In genomic region chr5:28123455-28123825, GRCm38 (mm10) we compare ENCODE assay signal across 10 mouse cellular contexts. TPM values are rescaled to one million over a fixed set of nuclear protein-coding genes. Genes with fewer than 3 reads are reported as not detected.
DNase-seq lines count a peak whose midpoint lies in the region; ATAC-seq lines count a peak whose summit lies in the region.
"Had no signal": no experiment of that assay in that cellular context is flagged by ENCODE, and none has a peak within 500 bp of the region (broad histone marks: within the 10 kb centered on the region; RNA-seq: fewer than 3 reads in every experiment).

No protein-coding gene starts in this region.

- no peaks in the 10 kb centered on the region for H3K36me3 ChIP-seq in heart, embryonic 13.5 days
- no peaks in the 10 kb centered on the region for H3K36me3 ChIP-seq in embryonic facial prominence, embryonic 13.5 days
- no peaks in the 10 kb centered on the region for H3K36me3 ChIP-seq in hindbrain, embryonic 12.5 days
- H3K36me3 ChIP-seq in midbrain, embryonic 13.5 days = no peaks in the 10 kb centered on the region

- H3K27me3 ChIP-seq in heart, embryonic 13.5 days (replicated peaks) = peaks cover 97% of the 10 kb centered on the region
- peaks cover 97% of the 10 kb centered on the region for H3K27me3 ChIP-seq in embryonic facial prominence, embryonic 13.5 days
- H3K27me3 ChIP-seq in hindbrain, embryonic 12.5 days = peaks cover 95% of the 10 kb centered on the region
- peaks cover 89% of the 10 kb centered on the region for H3K27me3 ChIP-seq in midbrain, embryonic 13.5 days

- no peak overlapping the region for H3K9ac ChIP-seq in heart, embryonic 13.5 days
- H3K9ac ChIP-seq in embryonic facial prominence, embryonic 13.5 days = no peak overlapping the region
- 0 out of 2 replicates have a peak overlapping the region, but pooled peaks have one; percentile 35 for H3K9ac ChIP-seq in hindbrain, embryonic 12.5 days
- peak overlapping the region; percentile 34; the same call in 1 of the 2 replicates for H3K9ac ChIP-seq in midbrain, embryonic 13.5 days (replicated peaks)

- 1% methylated on average over 11 of the region's 11 CpGs for WGBS in heart, embryonic 13.5 days
- 2% methylated on average over 11 of the region's 11 CpGs for WGBS in embryonic facial prominence, embryonic 13.5 days
- under 1% methylated on average over 11 of the region's 11 CpGs for WGBS in hindbrain, embryonic 12.5 days
- WGBS in midbrain, embryonic 13.5 days = under 1% methylated on average over 11 of the region's 11 CpGs

- no peak for ATAC-seq in heart, embryonic 13.5 days (ENCODE audit: extremely low read depth, insufficient number of reproducible peaks, low FRiP score, low TSS enrichment)
- ATAC-seq in embryonic facial prominence, embryonic 13.5 days (ENCODE audit: insufficient number of reproducible peaks, insufficient read depth, low FRiP score, low TSS enrichment, low read depth) = no peak
- 0 out of 2 replicates have a peak, but pooled peaks have one; percentile 57 for ATAC-seq in hindbrain, embryonic 12.5 days (ENCODE audit: low FRiP score)
- no peak; the same call in 1 of the 2 replicates for ATAC-seq in midbrain, embryonic 13.5 days

- no peaks in the 10 kb centered on the region for H3K9me3 ChIP-seq in heart, embryonic 13.5 days
- H3K9me3 ChIP-seq in embryonic facial prominence, embryonic 13.5 days = no peaks in the 10 kb centered on the region
- no peaks in the 10 kb centered on the region for H3K9me3 ChIP-seq in hindbrain, embryonic 12.5 days (replicated peaks)
- H3K9me3 ChIP-seq in midbrain, embryonic 13.5 days = no peaks in the 10 kb centered on the region

- no peak overlapping the region for H3K27ac ChIP-seq in heart, embryonic 13.5 days (replicated peaks)
- H3K27ac ChIP-seq in embryonic facial prominence, embryonic 13.5 days = no peak overlapping the region
- H3K27ac ChIP-seq in hindbrain, embryonic 12.5 days = peak overlapping the region; percentile 66; the same call in 1 of the 2 replicates
- peak overlapping the region; percentile 87 for H3K27ac ChIP-seq in midbrain, embryonic 13.5 days

- DNase-seq in heart, adult 18-20 months = no peak
- DNase-seq in frontal cortex, postnatal 14 days (ENCODE audit: low spot score in 2 of 2) = no peak
- no peak for DNase-seq in adrenal gland, adult 2 months
- DNase-seq in MN1 (ENCODE audit: low spot score) = no peak
- DNase-seq: right cerebral cortex, postnatal 25 days had no signal

- peaks cover 14% of the 10 kb centered on the region for H3K4me1 ChIP-seq in heart, embryonic 13.5 days
- H3K4me1 ChIP-seq in embryonic facial prominence, embryonic 13.5 days = 0 out of 2 replicates have a peak, but pooled peaks cover 5% of the 10 kb centered on the region
- peaks cover 18% of the 10 kb centered on the region for H3K4me1 ChIP-seq in hindbrain, embryonic 12.5 days
- peaks cover 18% of the 10 kb centered on the region for H3K4me1 ChIP-seq in midbrain, embryonic 13.5 days (replicated peaks)

- peak overlapping the region; percentile 45 for H3K4me2 ChIP-seq in heart, embryonic 13.5 days
- H3K4me2 ChIP-seq in embryonic facial prominence, embryonic 13.5 days = 0 out of 2 replicates have a peak overlapping the region, but pooled peaks have one; percentile 5
- peak overlapping the region; percentile 36 for H3K4me2 ChIP-seq in hindbrain, embryonic 12.5 days (replicated peaks)
- peak overlapping the region; percentile 48 for H3K4me2 ChIP-seq in midbrain, embryonic 13.5 days (replicated peaks)

- peak overlapping the region; percentile 22 for H3K4me3 ChIP-seq in heart, embryonic 13.5 days
- no peak overlapping the region for H3K4me3 ChIP-seq in embryonic facial prominence, embryonic 13.5 days
- H3K4me3 ChIP-seq in hindbrain, embryonic 12.5 days = peak overlapping the region; percentile 12; the same call in 1 of the 2 replicates
- peak overlapping the region; percentile 31 for H3K4me3 ChIP-seq in midbrain, embryonic 13.5 days (replicated peaks)

RNA-seq across cellular contexts. Expression of gene En2, which starts 42.1 kb away (rescaled TPM):
- not detected in 2 replicates for polyA plus RNA-seq in heart, embryonic 13.5 days (2015; fragmentation: Nextera tagmentation; extraction: Ambion mirVana)
- under 1 TPM in 1 of 2 experiments, not detected in 1; 0.08 TPM for total RNA-seq in heart, adult 18-20 months (2021)
- not detected in 2 replicates for polyA plus RNA-seq in embryonic facial prominence, embryonic 13.5 days (2015; fragmentation: Nextera tagmentation; extraction: Ambion mirVana)
- 0.66 and 0.86 TPM in 2 replicates for polyA plus RNA-seq in hindbrain, embryonic 12.5 days (2016; fragmentation: Nextera tagmentation; extraction: Ambion mirVana)
- 1.9 and 2.2 TPM in 2 replicates for polyA plus RNA-seq in midbrain, embryonic 13.5 days (2015; fragmentation: Nextera tagmentation; extraction: Ambion mirVana)
- total RNA-seq in adrenal gland, adult 2 months (2021) = under 1 TPM; 0.07 to 0.17 TPM
- 0.12 and 0.19 TPM in 2 replicates for polyA plus RNA-seq in adrenal gland, adult 2 months (2012; rRNA removed)
- polyA plus RNA-seq: activated CD4-positive, CD25-positive, alpha-beta regulatory T cell, adult 4 months had no signal

RNA-seq across cellular contexts. Expression of gene Insig1, which starts 52.3 kb away (rescaled TPM):
- polyA plus RNA-seq in heart, embryonic 13.5 days (2015; fragmentation: Nextera tagmentation; extraction: Ambion mirVana) = 26.7 and 29.0 TPM in 2 replicates
- total RNA-seq in heart, adult 18-20 months (2021) = 10 to 100 TPM; 19.2 to 27.3 TPM
- 45.2 and 45.9 TPM in 2 replicates for polyA plus RNA-seq in embryonic facial prominence, embryonic 13.5 days (2015; fragmentation: Nextera tagmentation; extraction: Ambion mirVana)
- 95.6 and 101 TPM in 2 replicates for polyA plus RNA-seq in hindbrain, embryonic 12.5 days (2016; fragmentation: Nextera tagmentation; extraction: Ambion mirVana)
- 87.8 and 97.1 TPM in 2 replicates for polyA plus RNA-seq in midbrain, embryonic 13.5 days (2015; fragmentation: Nextera tagmentation; extraction: Ambion mirVana)
- total RNA-seq in adrenal gland, adult 2 months (2021) = 100 to 1,000 TPM; 113 to 210 TPM
- polyA plus RNA-seq in adrenal gland, adult 2 months (2012; rRNA removed) = 417 and 423 TPM in 2 replicates

Comparison
In these comparisons a context has a peak if more than half of its experiments do, and no peak if none do; other contexts are left out.
1. H3K27ac ChIP-seq: peak in hindbrain, embryonic 12.5 days (single experiment) and midbrain, embryonic 13.5 days (single experiment); none in heart, embryonic 13.5 days (single experiment) and embryonic facial prominence, embryonic 13.5 days (single experiment).
2. H3K9ac ChIP-seq: peak in hindbrain, embryonic 12.5 days (single experiment) and midbrain, embryonic 13.5 days (single experiment); none in heart, embryonic 13.5 days (single experiment) and embryonic facial prominence, embryonic 13.5 days (single experiment).
3. Peak in every context shown above with its lines, with median percentiles within 50 percentile points of each other: H3K4me2 ChIP-seq.